Mouse (Mus musculus) cerebellum, postnatal 25 days (tissue): Measurements from ENCODE around the gene Cltc.

ENCODE experiments used
- DNase-seq, 2 experiments: peaks; one replicate each; pipeline ENCODE4 v3.0.0; 2021; ENCODE audit warnings: mixed read lengths in 2 of 2

The Cltc gene

DNA sequence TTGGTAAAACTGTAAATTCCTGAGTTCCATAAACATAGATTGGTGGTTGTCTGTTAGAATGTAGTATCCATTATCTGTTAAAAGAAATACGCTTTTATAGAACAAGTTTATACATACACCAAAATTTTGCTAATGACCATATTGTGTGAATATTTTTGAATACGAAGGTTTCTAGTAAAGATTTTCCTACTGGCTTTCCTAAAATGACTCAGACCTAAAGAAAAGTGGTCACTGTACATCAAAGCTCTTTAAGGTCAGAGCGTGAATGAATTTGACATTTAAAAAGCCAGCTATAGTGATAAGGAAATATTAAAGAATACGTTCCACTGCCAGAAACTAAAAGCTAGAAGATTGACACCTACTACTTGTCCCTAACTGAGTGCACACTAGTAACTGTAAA lies 112.8 kb downstream of the Cltc start:
- no peak for DNase-seq
